Mouse (Mus musculus): Measurements from ENCODE around the gene Slc35b2.

Gene Slc35b2

GRCm38 (mm10) chr17:45563655-45564530, at the start of gene Slc35b2:
TSS of gene Slc35b2 (plus strand) at chr17:45563874.
- DNase-seq (ENCODE audit: low read depth, low spot score), result peak; percentile 91

- DNase-seq (ENCODE audit: low read depth, low spot score), result no peak
Measured at GRCm38 (mm10) chr17:45515204-45515726, 48.4 kb upstream of the Slc35b2 start.

GRCm38 (mm10) chr17:45515806-45516205, 47.9 kb upstream of the Slc35b2 start:
- no peak for DNase-seq (ENCODE audit: low read depth, low spot score)

- DNase-seq (ENCODE audit: low read depth, low spot score), result peak; percentile 74
Measured at GRCm38 (mm10) chr17:45516488-45516887, 47.2 kb upstream of the Slc35b2 start.

GRCm38 (mm10) chr17:45517135-45517534, 46.5 kb upstream of the Slc35b2 start:
- DNase-seq (ENCODE audit: low read depth, low spot score), result no peak

GRCm38 (mm10) chr17:45517549-45518215, 46.0 kb upstream of the Slc35b2 start:
- no peak for DNase-seq (ENCODE audit: low read depth, low spot score)

- DNase-seq (ENCODE audit: low read depth, low spot score), result no peak
Measured at GRCm38 (mm10) chr17:45518766-45519475, 44.8 kb upstream of the Slc35b2 start.

- no peak for DNase-seq (ENCODE audit: low read depth, low spot score)
Measured at GRCm38 (mm10) chr17:45520136-45520535, 43.5 kb upstream of the Slc35b2 start.

- DNase-seq (ENCODE audit: low read depth, low spot score), result peak; percentile 74
Measured at GRCm38 (mm10) chr17:45523263-45523662, 40.4 kb upstream of the Slc35b2 start, which contains the start of gene Tcte1. TSS of gene Tcte1 (plus strand) at chr17:45523434.

GRCm38 (mm10) chr17:45524961-45525360, 38.7 kb upstream of the Slc35b2 start:
- no peak for DNase-seq (ENCODE audit: low read depth, low spot score)

GRCm38 (mm10) chr17:45526571-45526970, 37.1 kb upstream of the Slc35b2 start:
- no peak for DNase-seq (ENCODE audit: low read depth, low spot score)

- no peak for DNase-seq (ENCODE audit: low read depth, low spot score)
Measured at GRCm38 (mm10) chr17:45530346-45530782, 33.3 kb upstream of the Slc35b2 start.

GRCm38 (mm10) chr17:45532896-45533295, 30.8 kb upstream of the Slc35b2 start:
- DNase-seq (ENCODE audit: low read depth, low spot score), result no peak

GRCm38 (mm10) chr17:45536264-45536663, 27.4 kb upstream of the Slc35b2 start:
- DNase-seq (ENCODE audit: low read depth, low spot score), result no peak

GRCm38 (mm10) chr17:45538394-45538793, 25.3 kb upstream of the Slc35b2 start:
- DNase-seq (ENCODE audit: low read depth, low spot score), result no peak

- no peak for DNase-seq (ENCODE audit: low read depth, low spot score)
Measured at GRCm38 (mm10) chr17:45539664-45540063, 24.0 kb upstream of the Slc35b2 start.

GRCm38 (mm10) chr17:45542129-45542528, 21.5 kb upstream of the Slc35b2 start:
- DNase-seq (ENCODE audit: low read depth, low spot score), result no peak

- no peak for DNase-seq (ENCODE audit: low read depth, low spot score)
Measured at GRCm38 (mm10) chr17:45542705-45543104, 21.0 kb upstream of the Slc35b2 start.

GRCm38 (mm10) chr17:45543115-45543514, 20.6 kb upstream of the Slc35b2 start:
- no peak for DNase-seq (ENCODE audit: low read depth, low spot score)

- DNase-seq (ENCODE audit: low read depth, low spot score), result no peak
Measured at GRCm38 (mm10) chr17:45544001-45544872, 19.4 kb upstream of the Slc35b2 start.

- DNase-seq (ENCODE audit: low read depth, low spot score), result no peak
Measured at GRCm38 (mm10) chr17:45544873-45545277, 18.8 kb upstream of the Slc35b2 start.
